Mouse (Mus musculus): ENCODE measurements around the gene Hmgcll1. TPM values are rescaled to one million over a fixed set of nuclear protein-coding genes. Genes with fewer than 3 reads are reported as not detected.

The Hmgcll1 gene
- 0.21 and 0.57 TPM in 2 replicates for polyA plus RNA-seq (2016; fragmentation: Nextera tagmentation; extraction: Ambion mirVana)

- H3K27me3 ChIP-seq (replicated peaks), result no peaks in the 10 kb centered on the region
Observed at GRCm38 (mm10) chr9:76014631-76015531, at the start of gene Hmgcll1. Gene Hmgcll1, plus strand, starts transcription at chr9:76014855.

GRCm38 (mm10) chr9:75980097-75980496 is 34.6 kb upstream of the Hmgcll1 start:
- peak; percentile 99 for ATAC-seq
- 5% methylated on average over 1 of the region's 1 CpGs for WGBS (ENCODE audit: insufficient replicate concordance)
- Histone ChIP-seq H3K4me2 (peak overlapping the region; percentile 42), H3K9ac (no peak overlapping the region), H3K27ac (peak overlapping the region; percentile 85), H3K27me3 (replicated peaks) (no peaks in the 10 kb centered on the region), H3K4me1 (peaks cover 36% of the 10 kb centered on the region), H3K36me3 (no peaks in the 10 kb centered on the region), H3K4me3 (no peak overlapping the region), H3K9me3 (replicated peaks) (no peaks in the 10 kb centered on the region)

More at GRCm38 (mm10) chr9:76014631-76015531, at the start of gene Hmgcll1:
- WGBS (ENCODE audit: insufficient replicate concordance), result 14% methylated on average over 40 of the region's 40 CpGs
- Histone ChIP-seq H3K4me1 (peaks cover 20% of the 10 kb centered on the region), H3K4me2 (peak within 1 kb of the TSS; percentile 81), H3K4me3 (peak within 1 kb of the TSS; percentile 60), H3K36me3 (no peaks in the 10 kb centered on the region), H3K9me3 (replicated peaks) (no peaks in the 10 kb centered on the region), H3K27ac (no peak within 1 kb of the TSS), H3K9ac (peak within 1 kb of the TSS; percentile 51)
- peak; percentile 84 for ATAC-seq

- Histone ChIP-seq H3K4me1 (peaks cover 45% of the 10 kb centered on the region), H3K4me2 (peak overlapping the region; percentile 42), H3K9ac (no peak overlapping the region), H3K4me3 (no peak overlapping the region), H3K27me3 (replicated peaks) (no peaks in the 10 kb centered on the region), H3K36me3 (no peaks in the 10 kb centered on the region), H3K9me3 (replicated peaks) (no peaks in the 10 kb centered on the region), H3K27ac (peak overlapping the region; percentile 85)
- WGBS (ENCODE audit: insufficient replicate concordance), result 37% methylated on average over 1 of the region's 1 CpGs
- ATAC-seq, result peak; percentile 69
Observed at GRCm38 (mm10) chr9:75981139-75981538, 33.5 kb upstream of the Hmgcll1 start.

GRCm38 (mm10) chr9:75989491-75989890 is 25.2 kb upstream of the Hmgcll1 start:
- H3K36me3 ChIP-seq, result no peaks in the 10 kb centered on the region
- 79% methylated on average over 4 of the region's 4 CpGs for WGBS (ENCODE audit: insufficient replicate concordance)
- H3K4me3 ChIP-seq, result no peak overlapping the region
- H3K27me3 ChIP-seq (replicated peaks), result no peaks in the 10 kb centered on the region
- no peaks in the 10 kb centered on the region for H3K9me3 ChIP-seq (replicated peaks)
- no peak for ATAC-seq
- H3K4me2 ChIP-seq, result no peak overlapping the region
- no peak overlapping the region for H3K9ac ChIP-seq
- H3K27ac ChIP-seq, result no peak overlapping the region
- peaks cover 14% of the 10 kb centered on the region for H3K4me1 ChIP-seq

DNA sequence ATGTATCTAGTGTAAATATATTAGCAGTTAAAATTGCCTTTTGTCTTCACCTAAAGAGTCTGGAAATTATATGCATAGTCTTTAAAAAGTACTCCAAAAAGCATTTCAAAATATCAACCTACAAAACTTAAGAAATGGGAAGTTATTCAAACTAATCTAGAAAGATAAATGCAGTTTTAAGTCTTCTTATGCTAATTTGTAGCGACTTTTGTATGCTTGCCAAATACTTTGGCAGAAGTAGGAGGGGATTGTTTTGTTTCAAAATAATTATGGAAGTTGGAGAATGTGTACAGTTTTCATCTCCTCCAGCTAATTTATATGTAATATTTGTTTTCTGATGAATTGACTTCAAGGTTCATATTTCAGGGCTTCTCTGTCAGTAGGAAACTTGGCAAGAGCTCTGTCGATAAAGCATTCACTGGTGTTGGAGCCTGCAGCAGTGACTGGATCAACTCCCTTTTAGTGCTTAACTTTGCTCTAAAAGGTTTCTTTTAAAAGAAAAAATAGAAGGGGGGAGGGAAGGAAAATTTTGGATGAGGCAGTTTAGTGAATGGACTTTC is 15.8 kb upstream of the Hmgcll1 start:
- Histone ChIP-seq H3K27ac (no peak overlapping the region), H3K9me3 (replicated peaks) (no peaks in the 10 kb centered on the region), H3K4me3 (no peak overlapping the region), H3K4me2 (no peak overlapping the region), H3K9ac (no peak overlapping the region), H3K4me1 (peaks cover 20% of the 10 kb centered on the region), H3K27me3 (replicated peaks) (no peaks in the 10 kb centered on the region), H3K36me3 (no peaks in the 10 kb centered on the region)
- no peak for ATAC-seq
- 78% methylated on average over 2 of the region's 2 CpGs for WGBS (ENCODE audit: insufficient replicate concordance)

DNA sequence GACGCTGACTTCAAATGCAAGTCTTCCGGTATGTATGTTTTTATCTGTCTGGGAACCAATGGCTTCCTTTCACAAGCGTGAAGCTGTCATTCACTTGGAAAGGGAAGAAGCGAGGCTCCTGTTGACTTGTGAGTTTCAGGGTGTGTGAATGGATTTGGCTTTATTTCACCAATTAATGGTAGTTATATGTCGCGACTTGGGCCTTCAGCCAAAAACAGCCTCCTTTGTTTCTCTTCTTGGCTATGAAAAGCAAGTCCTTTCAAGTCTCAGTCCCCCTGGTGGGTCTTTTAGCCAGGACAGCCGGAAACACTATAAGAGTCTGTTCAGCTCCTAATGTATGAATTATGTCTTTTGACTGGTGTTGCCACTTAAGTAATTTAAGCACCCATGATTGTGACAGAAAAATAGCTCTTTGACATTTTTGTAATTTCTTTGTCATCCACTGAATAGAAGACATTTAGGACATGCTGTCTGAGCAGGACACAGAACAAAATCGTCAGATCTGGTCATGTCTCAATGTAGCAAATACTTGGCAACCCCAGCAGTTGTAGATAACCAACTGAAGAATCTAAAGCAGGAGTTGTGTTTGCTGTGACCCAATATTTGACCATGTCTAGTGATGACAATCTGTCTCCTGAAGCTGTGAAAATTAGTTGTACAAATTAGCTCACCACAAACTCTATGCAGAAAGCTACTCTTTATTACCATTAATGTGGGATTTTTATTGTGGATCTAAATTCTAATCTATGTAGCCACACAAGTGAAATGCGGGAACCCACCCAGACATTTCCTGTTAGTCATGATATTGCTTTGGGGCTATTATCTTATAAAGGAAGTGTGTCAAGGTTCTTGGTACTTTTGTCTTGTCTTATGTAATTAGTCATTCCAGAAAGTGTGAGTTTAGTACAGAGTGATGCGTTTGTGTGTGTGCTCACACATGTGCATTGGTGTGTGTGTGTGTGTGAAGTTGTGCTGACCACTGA is 13.5 kb upstream of the Hmgcll1 start:
- Histone ChIP-seq H3K4me3 (no peak overlapping the region), H3K4me2 (no peak overlapping the region), H3K4me1 (peaks cover 20% of the 10 kb centered on the region), H3K9me3 (replicated peaks) (no peaks in the 10 kb centered on the region), H3K9ac (no peak overlapping the region), H3K27me3 (replicated peaks) (no peaks in the 10 kb centered on the region), H3K36me3 (no peaks in the 10 kb centered on the region), H3K27ac (no peak overlapping the region)
- peak; percentile 49; the same call in 1 of the 2 replicates for ATAC-seq
- WGBS (ENCODE audit: insufficient replicate concordance), result 57% methylated on average over 10 of the region's 10 CpGs

GRCm38 (mm10) chr9:76003066-76003465 is 11.6 kb upstream of the Hmgcll1 start:
- no peak overlapping the region for H3K4me2 ChIP-seq
- no peaks in the 10 kb centered on the region for H3K27me3 ChIP-seq (replicated peaks)
- H3K27ac ChIP-seq, result no peak overlapping the region
- H3K9ac ChIP-seq, result no peak overlapping the region
- H3K4me3 ChIP-seq, result no peak overlapping the region
- H3K4me1 ChIP-seq, result peaks cover 20% of the 10 kb centered on the region
- H3K36me3 ChIP-seq, result no peaks in the 10 kb centered on the region
- WGBS (ENCODE audit: insufficient replicate concordance), result 61% methylated on average over 3 of the region's 3 CpGs
- no peak for ATAC-seq
- no peaks in the 10 kb centered on the region for H3K9me3 ChIP-seq (replicated peaks)

DNA sequence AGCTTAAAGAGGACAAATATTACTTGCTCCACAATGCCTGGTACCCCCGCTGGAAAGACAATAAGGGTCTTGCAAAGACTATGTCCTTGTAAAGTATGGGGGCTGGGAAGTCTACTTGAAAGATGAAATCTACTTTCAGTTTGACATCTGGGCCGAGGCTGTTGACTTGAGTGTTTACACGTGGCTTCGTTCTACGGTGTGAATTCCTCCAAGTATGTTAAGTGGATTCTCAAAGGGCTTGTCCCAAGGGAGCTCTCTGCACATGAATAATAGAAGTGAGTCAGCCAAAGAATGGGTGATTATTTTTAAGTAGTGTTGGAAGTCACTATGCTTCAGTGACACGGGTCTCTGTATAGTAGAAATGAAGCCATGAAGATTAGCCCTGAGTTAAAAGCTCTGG is 11.0 kb upstream of the Hmgcll1 start:
- H3K27me3 ChIP-seq (replicated peaks), result no peaks in the 10 kb centered on the region
- 69% methylated on average over 6 of the region's 6 CpGs for WGBS (ENCODE audit: insufficient replicate concordance)
- H3K4me1 ChIP-seq, result peaks cover 20% of the 10 kb centered on the region
- no peak overlapping the region for H3K27ac ChIP-seq
- ATAC-seq, result no peak
- H3K9ac ChIP-seq, result no peak overlapping the region
- H3K9me3 ChIP-seq (replicated peaks), result no peaks in the 10 kb centered on the region
- H3K4me3 ChIP-seq, result no peak overlapping the region
- H3K4me2 ChIP-seq, result no peak overlapping the region
- H3K36me3 ChIP-seq, result no peaks in the 10 kb centered on the region

- Histone ChIP-seq H3K27ac (no peak overlapping the region), H3K4me2 (no peak overlapping the region), H3K9me3 (replicated peaks) (no peaks in the 10 kb centered on the region), H3K27me3 (replicated peaks) (no peaks in the 10 kb centered on the region), H3K4me3 (no peak overlapping the region), H3K9ac (no peak overlapping the region), H3K36me3 (no peaks in the 10 kb centered on the region), H3K4me1 (peaks cover 6% of the 10 kb centered on the region; the same call in 1 of the 2 replicates)
- no peak for ATAC-seq
- 28% methylated on average over 6 of the region's 6 CpGs for WGBS (ENCODE audit: insufficient replicate concordance)
Observed at GRCm38 (mm10) chr9:76007342-76007970, 7.2 kb upstream of the Hmgcll1 start.

- Histone ChIP-seq H3K4me2 (no peak overlapping the region), H3K27me3 (replicated peaks) (no peaks in the 10 kb centered on the region), H3K4me1 (peaks cover 20% of the 10 kb centered on the region), H3K9ac (no peak overlapping the region), H3K36me3 (no peaks in the 10 kb centered on the region), H3K9me3 (replicated peaks) (no peaks in the 10 kb centered on the region), H3K27ac (no peak overlapping the region), H3K4me3 (no peak overlapping the region)
- ATAC-seq, result peak; percentile 58
- WGBS (ENCODE audit: insufficient replicate concordance), result 51% methylated on average over 6 of the region's 6 CpGs
Observed at GRCm38 (mm10) chr9:76013789-76014188, 866 bp upstream of the Hmgcll1 start.

- Histone ChIP-seq H3K4me2 (no peak overlapping the region), H3K9me3 (replicated peaks) (no peaks in the 10 kb centered on the region), H3K4me3 (no peak overlapping the region), H3K27ac (no peak overlapping the region), H3K36me3 (no peaks in the 10 kb centered on the region), H3K9ac (no peak overlapping the region), H3K4me1 (peaks cover 20% of the 10 kb centered on the region), H3K27me3 (replicated peaks) (no peaks in the 10 kb centered on the region)
- 84% methylated on average over 5 of the region's 5 CpGs for WGBS (ENCODE audit: insufficient replicate concordance)
- ATAC-seq, result no peak
Observed at GRCm38 (mm10) chr9:76015971-76016370, 1.3 kb downstream of the Hmgcll1 start.

Data from liver, embryonic 12.5 days (tissue).